Mouse (Mus musculus): ENCODE results near the gene Gldc. TPM values are rescaled to one million over a fixed set of nuclear protein-coding genes. Genes with fewer than 3 reads are reported as not detected.
"Not testable (repeated sequence)": the region's sequence is repeated elsewhere in the genome, so short reads cannot be mapped to it uniquely, and the experiment has no call there.

Gldc gene
- 0.62 and 1.1 TPM in 2 replicates for polyA plus RNA-seq (2015; fragmentation: Nextera tagmentation; extraction: Ambion mirVana)

GRCm38 (mm10) chr19:30174919-30175571 lies at the start of gene Gldc:
Gldc (minus strand) TSS chr19:30175429.
- H3K4me2 ChIP-seq (ENCODE audit: low read depth, low read length), result peak within 1 kb of the TSS; percentile 100
- H3K4me1 ChIP-seq (ENCODE audit: control insufficient read depth, insufficient read depth, low read length), result peaks cover 2% of the 10 kb centered on the region; the same call in 1 of the 2 replicates
- H3K27me3 ChIP-seq (ENCODE audit: control insufficient read depth, insufficient read depth, low read length), result peaks cover 24% of the 10 kb centered on the region

GRCm38 (mm10) chr19:30222593-30222992 lies 47.4 kb upstream of the Gldc start:
- H3K4me1 ChIP-seq (ENCODE audit: control insufficient read depth, insufficient read depth, low read length); H3K9ac ChIP-seq (ENCODE audit: low read length); H3K36me3 ChIP-seq (ENCODE audit: control insufficient read depth, insufficient read depth); H3K4me3 ChIP-seq (ENCODE audit: low read length); H3K27ac ChIP-seq (ENCODE audit: low read length); ATAC-seq (replicated peaks; ENCODE audit: extremely low read depth, insufficient read depth, low FRiP score); H3K9me3 ChIP-seq (replicated peaks; ENCODE audit: control insufficient read depth, low read length); H3K4me2 ChIP-seq (ENCODE audit: low read depth, low read length); H3K27me3 ChIP-seq (ENCODE audit: control insufficient read depth, insufficient read depth, low read length): not testable (repeated sequence)
- 46% methylated on average over 8 of the region's 8 CpGs for WGBS

More at GRCm38 (mm10) chr19:30174919-30175571, at the start of gene Gldc:
- Histone ChIP-seq H3K27ac (ENCODE audit: low read length) (no peak within 1 kb of the TSS), H3K9ac (ENCODE audit: low read length) (peak within 1 kb of the TSS; percentile 59), H3K4me3 (ENCODE audit: low read length) (peak within 1 kb of the TSS; percentile 69), H3K36me3 (ENCODE audit: control insufficient read depth, insufficient read depth) (no peaks in the 10 kb centered on the region), H3K9me3 (replicated peaks; ENCODE audit: control insufficient read depth, low read length) (peaks cover 5% of the 10 kb centered on the region)
- WGBS, result 2% methylated on average over 53 of the region's 53 CpGs
- ATAC-seq (replicated peaks; ENCODE audit: extremely low read depth, insufficient read depth, low FRiP score), result peak; percentile 86

- no peak for ATAC-seq (replicated peaks; ENCODE audit: extremely low read depth, insufficient read depth, low FRiP score)
- Histone ChIP-seq H3K27me3 (ENCODE audit: control insufficient read depth, insufficient read depth, low read length) (no peaks in the 10 kb centered on the region; the same call in 1 of the 2 replicates), H3K36me3 (ENCODE audit: control insufficient read depth, insufficient read depth) (no peaks in the 10 kb centered on the region), H3K4me1 (ENCODE audit: control insufficient read depth, insufficient read depth, low read length) (no peaks in the 10 kb centered on the region), H3K27ac (ENCODE audit: low read length) (no peak overlapping the region), H3K4me2 (ENCODE audit: low read depth, low read length) (no peak overlapping the region), H3K9me3 (replicated peaks; ENCODE audit: control insufficient read depth, low read length) (no peaks in the 10 kb centered on the region), H3K4me3 (ENCODE audit: low read length) (no peak overlapping the region), H3K9ac (ENCODE audit: low read length) (no peak overlapping the region)
- WGBS, result 19% methylated on average over 7 of the region's 7 CpGs
Measured at GRCm38 (mm10) chr19:30217335-30217734, 42.1 kb upstream of the Gldc start.

DNA sequence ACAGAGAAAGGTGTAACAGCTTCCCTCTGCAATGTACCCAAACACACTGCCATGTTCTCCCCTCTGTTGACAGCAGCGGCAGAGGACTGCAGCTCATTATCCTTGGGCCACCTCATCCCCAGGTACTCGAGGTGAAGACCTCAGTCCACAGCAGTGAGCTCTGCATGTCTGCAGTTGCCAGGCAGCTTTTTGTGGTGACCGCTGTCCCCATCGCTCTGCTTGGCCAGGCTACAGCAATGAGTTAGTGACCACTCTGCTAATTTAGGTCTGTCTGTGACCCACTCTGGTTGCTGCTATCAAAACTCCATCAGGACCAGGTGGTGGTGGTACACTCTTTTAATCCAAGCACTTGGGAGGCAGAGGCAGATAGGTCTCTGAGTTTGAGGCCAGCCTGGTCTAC lies 41.0 kb upstream of the Gldc start:
- no peaks in the 10 kb centered on the region for H3K9me3 ChIP-seq (replicated peaks; ENCODE audit: control insufficient read depth, low read length)
- H3K27ac ChIP-seq (ENCODE audit: low read length), result no peak overlapping the region
- no peak overlapping the region for H3K4me3 ChIP-seq (ENCODE audit: low read length)
- no peaks in the 10 kb centered on the region for H3K4me1 ChIP-seq (ENCODE audit: control insufficient read depth, insufficient read depth, low read length)
- H3K27me3 ChIP-seq (ENCODE audit: control insufficient read depth, insufficient read depth, low read length), result no peaks in the 10 kb centered on the region; the same call in 1 of the 2 replicates
- 74% methylated on average over 4 of the region's 4 CpGs for WGBS
- no peak for ATAC-seq (replicated peaks; ENCODE audit: extremely low read depth, insufficient read depth, low FRiP score)
- no peaks in the 10 kb centered on the region for H3K36me3 ChIP-seq (ENCODE audit: control insufficient read depth, insufficient read depth)
- H3K9ac ChIP-seq (ENCODE audit: low read length), result no peak overlapping the region
- H3K4me2 ChIP-seq (ENCODE audit: low read depth, low read length), result no peak overlapping the region

- H3K36me3 ChIP-seq (ENCODE audit: control insufficient read depth, insufficient read depth); ATAC-seq (replicated peaks; ENCODE audit: extremely low read depth, insufficient read depth, low FRiP score); H3K4me3 ChIP-seq (ENCODE audit: low read length); H3K27ac ChIP-seq (ENCODE audit: low read length); H3K4me2 ChIP-seq (ENCODE audit: low read depth, low read length); H3K9ac ChIP-seq (ENCODE audit: low read length); H3K9me3 ChIP-seq (replicated peaks; ENCODE audit: control insufficient read depth, low read length); H3K27me3 ChIP-seq (ENCODE audit: control insufficient read depth, insufficient read depth, low read length); H3K4me1 ChIP-seq (ENCODE audit: control insufficient read depth, insufficient read depth, low read length): not testable (repeated sequence)
- 63% methylated on average over 2 of the region's 2 CpGs for WGBS
Measured at GRCm38 (mm10) chr19:30215736-30216135, 40.5 kb upstream of the Gldc start.

DNA sequence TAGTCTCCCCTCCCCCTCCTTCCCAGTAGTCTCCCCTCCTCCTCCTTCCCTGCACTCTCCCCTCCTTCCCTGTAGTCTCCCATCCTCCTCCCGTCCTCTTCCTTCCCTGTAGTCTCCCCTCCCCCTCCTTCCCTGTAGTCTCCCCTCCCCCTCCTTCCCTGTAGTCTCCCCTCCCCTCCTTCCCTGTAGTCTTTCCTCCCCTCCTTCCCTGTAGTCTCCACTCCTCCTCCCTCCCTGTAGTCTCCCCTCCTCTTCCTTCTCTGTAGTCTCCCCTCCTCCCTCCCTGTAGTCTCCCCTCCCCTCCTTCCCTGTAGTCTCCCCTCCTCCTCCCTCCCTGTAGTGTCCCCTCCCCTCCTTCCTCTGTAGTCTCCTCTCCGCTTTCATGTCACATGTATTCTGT lies 38.8 kb upstream of the Gldc start:
- Histone ChIP-seq H3K9me3 (replicated peaks; ENCODE audit: control insufficient read depth, low read length) (no peaks in the 10 kb centered on the region), H3K4me1 (ENCODE audit: control insufficient read depth, insufficient read depth, low read length) (no peaks in the 10 kb centered on the region), H3K9ac (ENCODE audit: low read length) (no peak overlapping the region), H3K36me3 (ENCODE audit: control insufficient read depth, insufficient read depth) (no peaks in the 10 kb centered on the region), H3K27me3 (ENCODE audit: control insufficient read depth, insufficient read depth, low read length) (no peaks in the 10 kb centered on the region; the same call in 1 of the 2 replicates), H3K4me3 (ENCODE audit: low read length) (no peak overlapping the region), H3K4me2 (ENCODE audit: low read depth, low read length) (no peak overlapping the region), H3K27ac (ENCODE audit: low read length) (no peak overlapping the region)
- 32% methylated on average over 2 of the region's 2 CpGs for WGBS
- ATAC-seq (replicated peaks; ENCODE audit: extremely low read depth, insufficient read depth, low FRiP score), result no peak

GRCm38 (mm10) chr19:30209006-30209405 lies 33.8 kb upstream of the Gldc start:
- not testable (repeated sequence) for H3K36me3 ChIP-seq (ENCODE audit: control insufficient read depth, insufficient read depth); H3K4me3 ChIP-seq (ENCODE audit: low read length); H3K4me2 ChIP-seq (ENCODE audit: low read depth, low read length); H3K27me3 ChIP-seq (ENCODE audit: control insufficient read depth, insufficient read depth, low read length); H3K27ac ChIP-seq (ENCODE audit: low read length); H3K9ac ChIP-seq (ENCODE audit: low read length); H3K9me3 ChIP-seq (replicated peaks; ENCODE audit: control insufficient read depth, low read length); H3K4me1 ChIP-seq (ENCODE audit: control insufficient read depth, insufficient read depth, low read length); ATAC-seq (replicated peaks; ENCODE audit: extremely low read depth, insufficient read depth, low FRiP score)
- 76% methylated on average over 8 of the region's 8 CpGs for WGBS

GRCm38 (mm10) chr19:30206981-30207380 lies 31.8 kb upstream of the Gldc start:
- no peaks in the 10 kb centered on the region for H3K27me3 ChIP-seq (ENCODE audit: control insufficient read depth, insufficient read depth, low read length)
- H3K4me2 ChIP-seq (ENCODE audit: low read depth, low read length), result no peak overlapping the region
- H3K4me3 ChIP-seq (ENCODE audit: low read length), result no peak overlapping the region
- H3K36me3 ChIP-seq (ENCODE audit: control insufficient read depth, insufficient read depth), result no peaks in the 10 kb centered on the region
- H3K9me3 ChIP-seq (replicated peaks; ENCODE audit: control insufficient read depth, low read length), result no peaks in the 10 kb centered on the region
- H3K27ac ChIP-seq (ENCODE audit: low read length), result no peak overlapping the region
- H3K9ac ChIP-seq (ENCODE audit: low read length), result no peak overlapping the region
- no peaks in the 10 kb centered on the region for H3K4me1 ChIP-seq (ENCODE audit: control insufficient read depth, insufficient read depth, low read length)
- no peak for ATAC-seq (replicated peaks; ENCODE audit: extremely low read depth, insufficient read depth, low FRiP score)
- WGBS, result 66% methylated on average over 1 of the region's 1 CpGs

GRCm38 (mm10) chr19:30205874-30206273 lies 30.6 kb upstream of the Gldc start:
- ATAC-seq (replicated peaks; ENCODE audit: extremely low read depth, insufficient read depth, low FRiP score), result no peak
- Histone ChIP-seq H3K4me2 (ENCODE audit: low read depth, low read length) (no peak overlapping the region), H3K4me3 (ENCODE audit: low read length) (no peak overlapping the region), H3K36me3 (ENCODE audit: control insufficient read depth, insufficient read depth) (no peaks in the 10 kb centered on the region), H3K9ac (ENCODE audit: low read length) (no peak overlapping the region), H3K9me3 (replicated peaks; ENCODE audit: control insufficient read depth, low read length) (no peaks in the 10 kb centered on the region), H3K27ac (ENCODE audit: low read length) (no peak overlapping the region), H3K27me3 (ENCODE audit: control insufficient read depth, insufficient read depth, low read length) (no peaks in the 10 kb centered on the region), H3K4me1 (ENCODE audit: control insufficient read depth, insufficient read depth, low read length) (no peaks in the 10 kb centered on the region)
- WGBS, result 83% methylated on average over 4 of the region's 4 CpGs
